Mouse (Mus musculus) C2C12 (cell line): ENCODE measurements around the gene Nphs2. TPM values are rescaled to one million over a fixed set of nuclear protein-coding genes. Genes with fewer than 3 reads are reported as not detected.

Experiments used
- H3K27me3 ChIP-seq: one replicate; pipeline ENCODE4 v1.6.1; 2011; ENCODE audit not compliant: control insufficient read depth, insufficient read depth, insufficient read length
- H3K36me3 ChIP-seq: one replicate; pipeline ENCODE4 v1.6.1; 2011; ENCODE audit not compliant: control insufficient read depth, insufficient read depth
- H3K4me3 ChIP-seq: one replicate; pipeline ENCODE4 v1.5.1; 2011; ENCODE audit warnings: mild to moderate bottlenecking, control low read depth; ENCODE audit not compliant: poor library complexity, insufficient read depth, severe bottlenecking
- H3K79me2 ChIP-seq: one replicate; pipeline ENCODE4 v1.6.1; 2011; ENCODE audit not compliant: control insufficient read depth, insufficient read depth
- H3K79me3 ChIP-seq: one replicate; pipeline ENCODE4 v1.6.1; 2011; ENCODE audit warnings: low read depth, control low read depth
- H3ac ChIP-seq: one replicate; pipeline ENCODE3; 2011; ENCODE audit warnings: low read depth; ENCODE audit not compliant: control insufficient read depth, insufficient read length
- CEBPB ChIP-seq: IDR thresholded peaks from one replicate; pipeline ENCODE4 v1.6.1; 2011; ENCODE audit warnings: low read depth, mild to moderate bottlenecking, control low read depth, moderate library complexity
- CTCF ChIP-seq: IDR thresholded peaks from one replicate; pipeline ENCODE4 v1.5.1; 2011; ENCODE audit not compliant: control insufficient read depth, insufficient read depth, insufficient read length
- FOSL1 ChIP-seq: IDR thresholded peaks from one replicate; pipeline ENCODE4 v1.8.0; 2011; ENCODE audit warnings: mild to moderate bottlenecking, low read length; ENCODE audit not compliant: poor library complexity, insufficient read depth, severe bottlenecking
- MAX ChIP-seq: IDR thresholded peaks from one replicate; pipeline ENCODE4 v1.6.1; 2011; ENCODE audit warnings: mild to moderate bottlenecking, control low read depth
- MYOD1 ChIP-seq: IDR thresholded peaks from one replicate; pipeline ENCODE4 v1.6.1; 2011; ENCODE audit warnings: low read depth; ENCODE audit not compliant: control insufficient read depth, insufficient read length
- MYOG ChIP-seq: IDR thresholded peaks from one replicate; pipeline ENCODE4 v1.6.1; 2011; ENCODE audit not compliant: control insufficient read depth, insufficient read length; ENCODE audit errors: extremely low read depth
- USF1 ChIP-seq: IDR thresholded peaks from one replicate; pipeline ENCODE4 v1.6.1; 2011; ENCODE audit warnings: low read depth, mild to moderate bottlenecking, control low read depth, moderate library complexity
- polyA plus RNA-seq: library from polyadenylated mRNA; unstranded; fragments of >200 nt; fragmentation: generic; extraction: Trizol; gene quantifications from one replicate; pipeline ENCODE4 v1.2.1, GENCODE M21; 2012; ENCODE audit warnings: missing spikeins

The Nphs2 gene
- polyA plus RNA-seq, 1 experiment: 0.04 TPM

DNA sequence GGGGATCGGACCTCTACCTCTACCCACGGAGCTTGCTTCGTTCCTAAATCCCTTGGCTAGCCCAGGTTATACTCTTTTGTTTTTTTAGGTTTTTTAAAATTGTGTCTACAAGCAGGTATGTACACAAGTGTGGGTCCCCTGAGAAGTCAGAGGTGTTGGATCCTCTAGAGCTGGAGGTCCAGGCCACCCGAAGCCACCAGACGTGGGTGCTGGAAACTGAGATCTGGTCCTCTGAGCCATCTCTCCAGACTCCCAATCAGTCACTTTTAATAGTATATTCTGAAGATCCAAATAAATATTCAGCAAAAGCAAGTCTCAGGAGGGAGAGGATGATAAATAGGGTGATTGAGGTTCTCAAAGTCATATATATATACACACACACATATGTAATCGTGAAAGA is 20.5 kb upstream of the Nphs2 start:
- Histone ChIP-seq H3ac (no peak overlapping the region), H3K27me3 (no peaks in the 10 kb centered on the region), H3K79me2 (no peaks in the 10 kb centered on the region), H3K79me3 (no peaks in the 10 kb centered on the region), H3K36me3 (no peaks in the 10 kb centered on the region), H3K4me3 (no peak overlapping the region)
- TF ChIP-seq CTCF (no peak), CEBPB (no peak), MYOG (no peak), FOSL1 (no peak), USF1 (no peak), MYOD1 (no peak), MAX (no peak)

GRCm38 (mm10) chr1:156302911-156303749 is 7.4 kb upstream of the Nphs2 start, which contains the start of gene Tdrd5:
Gene Tdrd5, minus strand, starts transcription at chr1:156303664.
- no peaks in the 10 kb centered on the region for H3K79me2 ChIP-seq
- H3K27me3 ChIP-seq: peaks cover 8% of the 10 kb centered on the region
- H3K36me3 ChIP-seq: no peaks in the 10 kb centered on the region
- no peak within 1 kb of the TSS for H3K4me3 ChIP-seq
- H3ac ChIP-seq: no peak within 1 kb of the TSS
- TF ChIP-seq MYOG (no peak), CEBPB (no peak), USF1 (no peak), MYOD1 (no peak), FOSL1 (no peak), MAX (no peak), CTCF (no peak)
- H3K79me3 ChIP-seq: no peaks in the 10 kb centered on the region

DNA sequence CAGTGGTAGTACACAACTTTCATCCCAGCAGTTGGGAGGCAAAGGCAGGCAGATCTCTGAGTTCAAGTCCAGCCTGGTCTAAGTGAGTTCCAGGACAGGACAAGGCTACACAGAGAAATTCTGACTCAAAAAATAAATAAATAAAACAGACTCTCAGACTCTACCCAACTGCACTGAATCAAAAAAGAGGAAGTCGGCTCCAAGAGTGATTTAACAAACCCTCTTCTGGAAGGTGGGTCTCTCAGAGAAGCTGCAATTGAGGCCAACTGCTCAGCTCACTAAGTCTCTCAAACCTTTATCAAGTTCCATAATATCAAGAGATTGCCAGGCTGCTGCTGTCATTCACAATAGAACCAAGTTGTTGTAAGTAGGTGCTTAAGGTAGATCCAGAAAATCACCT is 1.9 kb upstream of the Nphs2 start:
- Histone ChIP-seq H3ac (no peak overlapping the region), H3K27me3 (peaks cover under 1% of the 10 kb centered on the region), H3K36me3 (no peaks in the 10 kb centered on the region), H3K4me3 (no peak overlapping the region), H3K79me3 (no peaks in the 10 kb centered on the region), H3K79me2 (no peaks in the 10 kb centered on the region)
- TF ChIP-seq FOSL1: no peak
- no peak for TF ChIP-seq MAX
- TF ChIP-seq CEBPB: no peak
- TF ChIP-seq USF1: no peak
- no peak for TF ChIP-seq MYOG
- TF ChIP-seq MYOD1: no peak
- TF ChIP-seq CTCF: no peak

DNA sequence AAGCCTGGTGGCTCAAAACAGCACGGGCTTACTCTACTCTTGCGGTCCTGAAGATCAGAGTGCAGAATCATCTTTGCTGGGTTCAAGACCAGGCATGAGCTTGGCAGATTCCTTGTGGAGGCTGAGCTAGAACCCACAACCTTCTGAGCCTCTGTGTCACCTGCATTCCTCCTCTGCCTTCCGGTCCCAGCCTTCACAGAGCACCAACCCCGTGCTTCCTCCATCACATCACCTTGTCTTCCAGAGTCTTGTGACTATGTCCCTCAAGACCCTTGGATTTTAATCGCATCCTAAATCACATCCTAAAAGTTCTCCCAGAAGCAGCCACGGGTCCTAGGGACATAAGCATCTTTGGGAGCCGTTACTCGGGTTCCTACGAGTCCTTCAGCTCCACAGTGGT is 12.6 kb downstream of the Nphs2 start:
- H3K36me3 ChIP-seq: no peaks in the 10 kb centered on the region
- H3K27me3 ChIP-seq: no peaks in the 10 kb centered on the region
- no peaks in the 10 kb centered on the region for H3K79me2 ChIP-seq
- H3K79me3 ChIP-seq: no peaks in the 10 kb centered on the region
- H3K4me3 ChIP-seq: no peak overlapping the region
- TF ChIP-seq FOSL1: no peak
- TF ChIP-seq CEBPB: no peak
- TF ChIP-seq MAX: no peak
- TF ChIP-seq USF1: no peak
- TF ChIP-seq MYOD1: no peak
- no peak for TF ChIP-seq CTCF
- TF ChIP-seq MYOG: no peak
- H3ac ChIP-seq: no peak overlapping the region

DNA sequence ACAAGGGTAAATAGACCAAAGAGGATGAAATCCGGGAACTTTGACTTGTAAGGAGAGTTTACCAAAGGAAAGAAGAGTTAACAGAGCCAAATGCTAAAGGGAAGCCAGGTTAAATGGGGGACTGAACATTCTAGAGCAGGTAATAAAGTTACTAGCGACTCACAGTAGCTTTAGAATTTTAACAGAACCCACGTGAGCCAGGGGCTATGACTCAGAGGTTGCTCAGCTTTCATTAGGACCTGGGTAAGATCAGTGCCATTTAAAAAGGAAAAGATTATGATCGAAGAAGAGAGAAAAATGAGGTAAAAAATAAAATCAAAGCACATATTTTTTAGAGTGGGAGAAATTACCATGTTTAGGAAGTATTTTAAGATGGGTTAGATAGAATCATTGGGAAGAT is 30.3 kb downstream of the Nphs2 start:
- Histone ChIP-seq H3ac (no peak overlapping the region), H3K27me3 (no peaks in the 10 kb centered on the region), H3K79me3 (no peaks in the 10 kb centered on the region), H3K36me3 (no peaks in the 10 kb centered on the region), H3K4me3 (no peak overlapping the region), H3K79me2 (no peaks in the 10 kb centered on the region)
- TF ChIP-seq FOSL1: peak; percentile 85
- TF ChIP-seq USF1: peak; percentile 94
- TF ChIP-seq MAX: no peak

GRCm38 (mm10) chr1:156344433-156344832 is 33.9 kb downstream of the Nphs2 start:
- Histone ChIP-seq H3ac (no peak overlapping the region), H3K79me3 (no peaks in the 10 kb centered on the region), H3K27me3 (no peaks in the 10 kb centered on the region), H3K4me3 (no peak overlapping the region), H3K36me3 (no peaks in the 10 kb centered on the region), H3K79me2 (no peaks in the 10 kb centered on the region)
- TF ChIP-seq MAX: no peak
- no peak for TF ChIP-seq CEBPB
- peak; percentile 39 for TF ChIP-seq FOSL1
- TF ChIP-seq CTCF: no peak
- TF ChIP-seq USF1: no peak
- TF ChIP-seq MYOD1: peak; percentile 91
- TF ChIP-seq MYOG: no peak
